Mouse (Mus musculus) kidney, postnatal 0 days (tissue): ENCODE measurements around the gene Olfr50. TPM values are rescaled to one million over a fixed set of nuclear protein-coding genes. Genes with fewer than 3 reads are reported as not detected.

Source experiments
- ATAC-seq: fragments of 200-750 bp; cut with Nextera tagmentation; replicated peaks from 2 replicates; pipeline ENCODE4 v1.8.0; 2017; ENCODE audit warnings: low read depth, moderate number of reproducible peaks, moderate TSS enrichment, moderate library complexity; ENCODE audit not compliant: low FRiP score
- DNase-seq: peaks from one replicate; pipeline ENCODE4 v3.0.0-alpha.2; 2016; ENCODE audit warnings: low spot score
- H3K27ac ChIP-seq: fragments of 300-500 bp; sonication (generic); 2 replicates; pipeline ENCODE4 v1.5.1; 2014; ENCODE audit warnings: mild to moderate bottlenecking
- H3K27me3 ChIP-seq: fragments of 300-500 bp; sonication (generic); 2 replicates; pipeline ENCODE4 v1.6.1; 2014; ENCODE audit warnings: low read length, mixed read lengths; ENCODE audit not compliant: insufficient read depth
- H3K36me3 ChIP-seq: fragments of 300-500 bp; sonication (generic); 2 replicates; pipeline ENCODE4 v1.6.1; 2014; ENCODE audit warnings: low read length, mixed read lengths; ENCODE audit not compliant: insufficient read depth
- H3K4me1 ChIP-seq: fragments of 300-500 bp; sonication (generic); replicated peaks from 2 replicates; pipeline ENCODE4 v1.6.1; 2014; ENCODE audit warnings: antibody characterized with exemption, low read length, mixed read lengths; ENCODE audit not compliant: insufficient read depth
- H3K4me2 ChIP-seq: fragments of 300-500 bp; sonication (generic); 2 replicates; pipeline ENCODE4 v1.6.1; 2014; ENCODE audit warnings: mild to moderate bottlenecking, low read length, moderate library complexity, mixed read lengths
- H3K4me3 ChIP-seq: fragments of 300-500 bp; sonication (generic); replicated peaks from 2 replicates; pipeline ENCODE4 v1.5.1; 2014; ENCODE audit warnings: low read depth, low read length
- H3K9ac ChIP-seq: fragments of 300-500 bp; sonication (generic); 2 replicates; pipeline ENCODE4 v1.6.1; 2014; ENCODE audit warnings: low read depth, low read length
- H3K9me3 ChIP-seq: fragments of 300-500 bp; sonication (generic); replicated peaks from 2 replicates; pipeline ENCODE4 v1.6.1; 2016; ENCODE audit warnings: low read length, inconsistent platforms, mixed read lengths
- CTCF ChIP-seq: IDR thresholded peaks from 2 replicates; pipeline ENCODE4 v1.5.1; 2016; ENCODE audit warnings: antibody characterized with exemption, low read depth, mild to moderate bottlenecking, moderate library complexity
- WGBS: fragments of 180-500 bp; shearing (Covaris S2); extraction: QIAGEN DNeasy Blood & Tissue Kit; methylation state at CpG from one replicate; pipeline ENCODE4 v1.1.7; 2014; 5-methylcytosine and 5-hydroxymethylcytosine counted together
- polyA plus RNA-seq: library from polyadenylated mRNA; unstranded; fragments of >200 nt; fragmentation: Nextera tagmentation; extraction: Ambion mirVana; gene quantifications from 2 replicates; pipeline ENCODE4 v1.2.1, GENCODE M21; 2015

Olfr50 gene
- polyA plus RNA-seq, result not detected in 2 replicates

DNA sequence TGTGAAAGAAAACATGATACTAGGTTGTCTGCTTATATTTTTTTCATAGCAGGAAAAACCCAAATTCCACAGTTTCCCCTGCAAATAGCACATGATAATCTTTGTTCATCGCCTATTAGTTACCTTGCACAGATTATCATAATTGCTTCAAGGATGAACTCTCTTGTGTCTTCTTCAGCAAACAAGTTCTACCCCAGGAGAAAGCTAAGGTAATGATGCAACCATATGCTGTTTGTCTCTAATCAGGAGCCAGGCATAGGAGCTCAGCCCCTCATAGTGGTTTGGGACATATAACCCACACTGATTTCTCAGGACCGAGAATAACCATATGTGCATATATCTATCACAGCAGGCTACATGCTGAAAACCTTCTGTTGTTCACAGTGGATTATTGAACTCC is at the start of gene Olfr50:
Gene Olfr50, plus strand, starts transcription at position 301 of the 400 bp plus-strand sequence.
- no peak within 1 kb of the TSS for H3K27ac ChIP-seq
- no peak within 1 kb of the TSS for H3K4me3 ChIP-seq
- H3K36me3 ChIP-seq, result no peaks in the 10 kb centered on the region
- ATAC-seq, result no peak
- H3K9me3 ChIP-seq, result no peaks in the 10 kb centered on the region
- no peak within 1 kb of the TSS for H3K4me2 ChIP-seq
- no peak within 1 kb of the TSS for H3K9ac ChIP-seq
- 83% methylated on average over 2 of the region's 2 CpGs for WGBS
- H3K27me3 ChIP-seq, result no peaks in the 10 kb centered on the region
- no peak for TF ChIP-seq CTCF
- no peak for DNase-seq
- H3K4me1 ChIP-seq, result no peaks in the 10 kb centered on the region

- Histone ChIP-seq H3K36me3 (no peaks in the 10 kb centered on the region), H3K9me3 (no peaks in the 10 kb centered on the region), H3K4me2 (no peak within 1 kb of the TSS), H3K4me3 (no peak within 1 kb of the TSS), H3K9ac (no peak within 1 kb of the TSS), H3K27ac (no peak within 1 kb of the TSS), H3K4me1 (no peaks in the 10 kb centered on the region), H3K27me3 (no peaks in the 10 kb centered on the region)
- ATAC-seq (no peak), DNase-seq (no peak)
- TF ChIP-seq CTCF, result no peak
- 47% methylated on average over 2 of the region's 2 CpGs for WGBS
Observed at GRCm38 (mm10) chr2:36783976-36784375, 6.4 kb upstream of the Olfr50 start, which contains the start of gene Olfr348. Gene Olfr348, plus strand, starts transcription at chr2:36784276.

DNA sequence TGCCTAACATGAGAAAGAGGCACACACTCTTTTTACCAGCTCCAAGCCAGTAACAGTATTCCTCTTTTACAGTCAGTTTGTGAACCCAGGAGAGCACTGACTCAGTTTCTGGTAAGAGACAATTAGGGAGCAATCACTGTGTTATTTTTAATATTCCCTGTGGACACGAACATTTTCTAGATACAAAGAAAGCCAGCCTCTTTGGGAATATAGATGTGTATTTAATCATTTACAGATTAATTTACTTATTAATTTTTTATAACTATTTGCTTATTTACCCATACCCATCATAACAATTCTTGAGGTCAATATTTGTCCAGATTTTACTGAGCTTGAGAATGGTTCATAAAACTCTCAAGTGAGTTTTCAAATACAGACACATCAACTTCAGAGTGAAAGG is 26.6 kb downstream of the Olfr50 start, which contains the start of gene Olfr3:
Gene Olfr3, minus strand, starts transcription at position 101 of the 400 bp plus-strand sequence.
- no peak for TF ChIP-seq CTCF
- Histone ChIP-seq H3K27me3 (no peaks in the 10 kb centered on the region), H3K9ac (no peak within 1 kb of the TSS), H3K4me3 (no peak within 1 kb of the TSS), H3K4me1 (no peaks in the 10 kb centered on the region), H3K4me2 (no peak within 1 kb of the TSS), H3K9me3 (no peaks in the 10 kb centered on the region), H3K36me3 (no peaks in the 10 kb centered on the region), H3K27ac (no peak within 1 kb of the TSS)
- no peak for ATAC-seq
- 54% methylated on average over 1 of the region's 1 CpGs for WGBS
- DNase-seq, result no peak

GRCm38 (mm10) chr2:36846010-36846409 is 55.7 kb downstream of the Olfr50 start, which contains the start of gene Olfr350:
Gene Olfr350, plus strand, starts transcription at chr2:36846310.
- H3K9me3 ChIP-seq, result no peaks in the 10 kb centered on the region
- no peak within 1 kb of the TSS for H3K9ac ChIP-seq
- no peaks in the 10 kb centered on the region for H3K4me1 ChIP-seq
- no peaks in the 10 kb centered on the region for H3K36me3 ChIP-seq
- ATAC-seq, result no peak
- H3K4me2 ChIP-seq, result no peak within 1 kb of the TSS
- TF ChIP-seq CTCF, result no peak
- DNase-seq, result no peak
- 79% methylated on average over 1 of the region's 1 CpGs for WGBS
- no peaks in the 10 kb centered on the region for H3K27me3 ChIP-seq
- no peak within 1 kb of the TSS for H3K27ac ChIP-seq
- H3K4me3 ChIP-seq, result no peak within 1 kb of the TSS

Other genes starting within 250 kb of the Olfr50 start
- not detected in 2 replicates for gene Olfr344, start 223.9 kb upstream of the Olfr50 start, polyA plus RNA-seq
- gene Olfr345, start 150.5 kb upstream of the Olfr50 start, polyA plus RNA-seq, result not detected in 2 replicates
- gene Olfr346, start 104.8 kb upstream of the Olfr50 start, polyA plus RNA-seq, result not detected in 2 replicates
- gene Olfr347, start 58.6 kb upstream of the Olfr50 start, polyA plus RNA-seq, result not detected in 2 replicates
- not detected in 2 replicates for gene Olfr348, start 6.3 kb upstream of the Olfr50 start, polyA plus RNA-seq
- gene Olfr3, start 26.5 kb downstream of the Olfr50 start, polyA plus RNA-seq, result not detected in 2 replicates
- gene Olfr350, start 55.8 kb downstream of the Olfr50 start, polyA plus RNA-seq, result not detected in 2 replicates
- not detected in 2 replicates for gene Olfr351, start 72.1 kb downstream of the Olfr50 start, polyA plus RNA-seq
- gene Olfr352, start 77.9 kb downstream of the Olfr50 start, polyA plus RNA-seq, result not detected in 2 replicates
- gene Olfr353, start 102.4 kb downstream of the Olfr50 start, polyA plus RNA-seq, result not detected in 2 replicates
- gene Olfr354, start 115.1 kb downstream of the Olfr50 start, polyA plus RNA-seq, result not detected in 2 replicates
- not detected in 2 replicates for gene Olfr355, start 138.4 kb downstream of the Olfr50 start, polyA plus RNA-seq
- not detected in 2 replicates for gene Olfr356, start 146.6 kb downstream of the Olfr50 start, polyA plus RNA-seq
- not detected in 2 replicates for gene Olfr357, start 203.3 kb downstream of the Olfr50 start, polyA plus RNA-seq
- gene Olfr358, start 218.8 kb downstream of the Olfr50 start, polyA plus RNA-seq, result not detected in 2 replicates